Mouse (Mus musculus) naive thymus-derived CD4-positive, alpha-beta T cell, adult 2 months (primary cell): ENCODE data around the gene Kcnma1.

ENCODE experiments used
- DNase-seq: peaks from one replicate; pipeline ENCODE4 v3.0.0-alpha.2; 2011; ENCODE audit warnings: low read depth

Kcnma1 gene

GRCm38 (mm10) chr14:23430006-23430405 is 584.3 kb downstream of the Kcnma1 start:
- no peak for DNase-seq

GRCm38 (mm10) chr14:23429043-23429442 is 585.2 kb downstream of the Kcnma1 start:
- peak; percentile 5 for DNase-seq

- no peak for DNase-seq
Measured at GRCm38 (mm10) chr14:23422481-23423040, 591.7 kb downstream of the Kcnma1 start.

- no peak for DNase-seq
Measured at GRCm38 (mm10) chr14:23418955-23419354, 595.3 kb downstream of the Kcnma1 start.

- DNase-seq = no peak
Measured at GRCm38 (mm10) chr14:23407051-23407450, 607.2 kb downstream of the Kcnma1 start.

GRCm38 (mm10) chr14:23400777-23401469 is 613.4 kb downstream of the Kcnma1 start:
- DNase-seq = peak; percentile 50

GRCm38 (mm10) chr14:23397642-23398041 is 616.6 kb downstream of the Kcnma1 start:
- DNase-seq = no peak

GRCm38 (mm10) chr14:23391566-23391965 is 622.7 kb downstream of the Kcnma1 start:
- no peak for DNase-seq

- no peak for DNase-seq
Measured at GRCm38 (mm10) chr14:23390768-23391167, 623.5 kb downstream of the Kcnma1 start.

- DNase-seq = no peak
Measured at GRCm38 (mm10) chr14:23390161-23390560, 624.1 kb downstream of the Kcnma1 start.

- no peak for DNase-seq
Measured at GRCm38 (mm10) chr14:23386786-23387185, 627.5 kb downstream of the Kcnma1 start.

- DNase-seq = no peak
Measured at GRCm38 (mm10) chr14:23385776-23386608, 628.3 kb downstream of the Kcnma1 start.

- DNase-seq = no peak
Measured at GRCm38 (mm10) chr14:23378351-23379087, 635.8 kb downstream of the Kcnma1 start.

- no peak for DNase-seq
Measured at GRCm38 (mm10) chr14:23372021-23372420, 642.3 kb downstream of the Kcnma1 start.

- no peak for DNase-seq
Measured at GRCm38 (mm10) chr14:23360491-23360995, 653.7 kb downstream of the Kcnma1 start.

- no peak for DNase-seq
Measured at GRCm38 (mm10) chr14:23358776-23359175, 655.5 kb downstream of the Kcnma1 start.

- DNase-seq = no peak
Measured at GRCm38 (mm10) chr14:23357529-23358278, 656.6 kb downstream of the Kcnma1 start.

GRCm38 (mm10) chr14:23326786-23327185 is 687.5 kb downstream of the Kcnma1 start:
- DNase-seq = no peak

- DNase-seq = no peak
Measured at GRCm38 (mm10) chr14:23305288-23305687, 709.0 kb downstream of the Kcnma1 start.

GRCm38 (mm10) chr14:23300443-23300842 is 713.8 kb downstream of the Kcnma1 start:
- no peak for DNase-seq

GRCm38 (mm10) chr14:23290634-23291033 is 723.7 kb downstream of the Kcnma1 start:
- DNase-seq = no peak
